Mouse (Mus musculus) gastrocnemius, postnatal 10 days (tissue): ENCODE measurements around the gene Npr1. TPM values are rescaled to one million over a fixed set of nuclear protein-coding genes. Genes with fewer than 3 reads are reported as not detected.

Experiments
- DNase-seq: peaks from one replicate; pipeline ENCODE4 v3.0.0; 2021; ENCODE audit warnings: mixed read lengths
- total RNA-seq, 2 experiments: library from RNA; stranded (reverse); gene quantifications; 2 replicates each; pipeline ENCODE4 v1.2.3; 2021

The Npr1 gene
- total RNA-seq, 2 experiments from 2014 or later: 18.7 to 21.4 TPM

GRCm38 (mm10) chr3:90475831-90476611 is 10.4 kb upstream of the Npr1 start, which contains the start of gene Ilf2:
Gene Ilf2, plus strand, starts transcription at chr3:90476126.
- peak; percentile 90 for DNase-seq

- no peak for DNase-seq
Observed at GRCm38 (mm10) chr3:90475151-90475830, 9.6 kb upstream of the Npr1 start.

- peak; percentile 26 for DNase-seq
Observed at GRCm38 (mm10) chr3:90472213-90472612, 6.5 kb upstream of the Npr1 start.

DNA sequence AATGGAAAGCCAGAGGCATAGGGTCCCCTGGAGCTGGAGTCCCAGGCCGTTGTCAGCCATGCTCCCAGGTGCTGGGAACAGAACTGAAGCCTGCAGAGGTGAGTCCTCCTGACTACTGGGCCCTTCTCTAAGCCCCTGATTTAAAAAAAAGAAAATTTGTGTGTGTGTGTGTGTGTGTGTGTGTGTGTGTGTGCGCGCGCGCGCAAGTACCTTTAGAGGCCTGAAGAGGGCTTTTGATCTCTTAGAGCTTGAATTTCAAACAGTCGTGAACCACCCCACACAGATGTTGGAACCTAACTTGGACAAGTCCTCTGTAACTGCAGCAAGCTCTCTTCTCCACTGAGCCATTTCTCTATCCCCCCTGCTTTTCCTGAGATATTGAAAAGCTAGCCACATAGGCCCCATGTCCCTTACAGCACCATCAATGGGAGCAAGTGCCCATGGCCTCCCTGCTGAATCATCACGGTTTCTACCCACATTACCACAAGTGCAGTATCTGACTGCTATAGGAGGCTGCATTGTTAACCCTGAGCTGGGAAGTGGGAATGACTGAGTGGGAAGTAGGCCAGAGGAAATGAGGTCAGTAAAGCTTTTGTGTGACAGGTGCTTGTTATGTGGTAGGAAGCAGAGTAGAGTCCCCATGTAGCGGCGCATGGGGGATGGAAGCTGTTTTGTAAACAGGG is 2.1 kb upstream of the Npr1 start:
- no peak for DNase-seq

- DNase-seq: peak; percentile 42
Observed at GRCm38 (mm10) chr3:90466311-90466766, 673 bp upstream of the Npr1 start.

GRCm38 (mm10) chr3:90465081-90465685 is 483 bp downstream of the Npr1 start:
- peak; percentile 49 for DNase-seq

- DNase-seq: peak; percentile 50
Observed at GRCm38 (mm10) chr3:90464552-90465080, 1.1 kb downstream of the Npr1 start.

DNA sequence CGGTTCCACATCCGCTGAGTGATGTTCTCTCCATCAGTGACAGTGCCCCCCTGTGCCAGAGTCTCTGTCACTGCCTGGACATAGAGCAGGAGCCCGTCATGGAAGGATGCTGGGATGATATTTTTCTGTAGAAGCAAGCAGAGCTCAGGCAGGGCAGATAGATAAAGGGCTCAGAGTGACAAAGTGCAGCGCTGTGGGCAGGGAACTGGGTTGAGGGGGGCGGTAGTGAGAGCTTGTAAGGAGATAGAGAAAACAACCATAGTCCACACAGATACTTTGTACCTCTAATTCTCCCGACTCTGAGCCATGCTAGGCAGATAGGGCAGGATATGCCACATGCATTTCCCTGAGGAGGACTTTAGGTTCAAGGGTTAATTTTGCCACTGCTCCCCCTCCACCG is 3.1 kb downstream of the Npr1 start:
- no peak for DNase-seq

- no peak for DNase-seq
Observed at GRCm38 (mm10) chr3:90461935-90462334, 3.7 kb downstream of the Npr1 start.

GRCm38 (mm10) chr3:90460315-90460714 is 5.4 kb downstream of the Npr1 start:
- no peak for DNase-seq

DNA sequence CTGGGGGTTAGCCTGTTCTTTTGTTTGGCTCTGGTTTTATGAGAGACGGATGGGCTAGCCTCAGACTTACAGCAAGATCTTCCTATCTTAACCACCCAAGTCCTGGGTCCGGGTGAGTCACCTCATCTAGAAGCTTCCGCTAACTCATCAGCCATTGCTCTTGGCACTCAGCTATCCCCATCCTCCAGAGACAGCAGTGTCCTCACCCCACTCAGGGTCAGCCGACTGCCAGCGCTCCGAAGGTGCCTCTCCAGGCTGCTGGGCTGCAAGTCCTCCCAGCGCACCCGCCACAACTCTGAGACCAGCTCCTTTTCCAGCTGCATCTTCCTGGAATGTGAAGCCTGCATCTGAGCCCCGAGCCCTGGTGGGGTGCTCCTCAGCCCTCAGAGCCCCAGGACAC is 5.9 kb downstream of the Npr1 start:
- DNase-seq: no peak

GRCm38 (mm10) chr3:90454931-90455330 is 10.7 kb downstream of the Npr1 start:
- DNase-seq: no peak

GRCm38 (mm10) chr3:90451396-90452095 is 14.1 kb downstream of the Npr1 start:
- no peak for DNase-seq

DNA sequence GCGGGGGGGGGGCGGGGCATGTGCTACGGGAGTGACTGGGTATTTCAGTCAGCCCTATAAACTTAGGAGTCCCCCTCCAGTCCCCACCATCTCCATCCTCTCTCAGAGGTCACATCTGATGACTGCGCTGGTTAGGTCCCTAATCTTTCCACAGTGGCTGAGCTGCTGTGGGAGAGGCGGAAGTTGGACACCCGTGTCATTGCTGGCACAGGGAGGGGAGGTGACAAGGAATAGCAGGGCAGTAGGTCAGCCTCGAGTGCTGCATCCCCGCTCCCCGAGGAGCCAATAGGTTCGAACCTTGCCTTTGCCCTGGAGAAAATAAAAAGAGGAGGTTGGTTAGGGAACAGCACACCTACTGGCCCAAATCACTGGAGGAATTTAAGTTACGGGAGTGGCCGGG is 14.8 kb downstream of the Npr1 start:
- no peak for DNase-seq

DNA sequence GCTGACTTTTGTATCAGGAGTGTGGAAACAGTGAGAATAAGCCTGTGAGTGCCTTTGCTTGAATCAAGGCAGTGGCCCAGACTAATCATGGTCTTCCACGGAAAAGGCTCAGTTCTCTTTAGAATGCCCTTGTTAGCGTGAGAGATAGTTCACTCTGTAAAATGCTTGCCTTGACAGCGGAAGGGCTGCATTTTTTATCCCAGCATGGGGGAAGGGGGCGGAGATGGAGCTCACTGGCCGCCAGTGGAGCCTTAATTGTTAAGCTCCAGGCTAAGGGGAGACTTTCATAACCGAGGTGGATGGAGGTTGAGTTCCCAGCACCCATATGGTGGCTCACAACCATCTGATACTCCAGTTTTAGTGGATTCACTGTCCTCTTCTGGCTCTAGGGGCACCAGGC is 17.0 kb downstream of the Npr1 start:
- no peak for DNase-seq

GRCm38 (mm10) chr3:90447123-90447494 is 18.6 kb downstream of the Npr1 start:
- no peak for DNase-seq

GRCm38 (mm10) chr3:90446389-90447122 is 19.1 kb downstream of the Npr1 start:
- peak; percentile 85 for DNase-seq

DNA sequence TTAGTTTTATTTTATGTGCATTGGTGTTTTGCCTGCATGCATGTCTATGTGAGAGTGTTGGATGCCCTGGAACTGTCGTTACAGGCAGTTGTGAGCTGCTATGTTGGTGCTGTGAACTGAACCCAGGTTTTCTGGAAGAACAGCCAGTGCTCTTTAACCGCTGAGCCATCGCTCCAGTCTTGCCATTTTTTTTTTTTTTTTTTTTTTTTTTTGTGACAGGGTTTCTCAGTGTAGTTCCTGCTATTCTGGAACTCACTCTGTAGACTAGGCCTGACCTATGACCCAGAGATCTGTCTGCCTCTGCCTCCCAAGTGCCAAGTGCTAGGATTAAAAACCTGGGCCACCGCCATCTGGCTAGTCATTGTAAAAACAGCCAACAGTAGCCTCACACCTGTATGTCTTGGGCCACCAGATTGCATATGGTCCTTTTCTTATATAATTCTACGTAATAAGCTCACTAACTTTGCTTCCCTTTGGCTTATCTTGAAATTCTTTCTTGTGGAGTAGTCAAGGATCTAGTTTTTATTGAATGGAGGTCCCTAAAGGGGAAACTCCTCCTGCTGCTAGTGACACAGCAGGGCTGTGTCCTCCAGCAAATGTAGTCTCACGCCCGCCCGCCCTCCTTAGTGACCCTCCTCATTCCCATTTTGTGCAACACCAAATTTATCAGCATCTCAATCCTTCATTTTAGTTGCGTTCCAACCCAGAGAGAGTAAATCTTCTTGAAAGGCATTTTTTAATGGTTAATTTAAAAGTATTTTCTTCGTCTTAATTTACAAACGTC is 20.1 kb downstream of the Npr1 start:
- peak; percentile 19 for DNase-seq

DNA sequence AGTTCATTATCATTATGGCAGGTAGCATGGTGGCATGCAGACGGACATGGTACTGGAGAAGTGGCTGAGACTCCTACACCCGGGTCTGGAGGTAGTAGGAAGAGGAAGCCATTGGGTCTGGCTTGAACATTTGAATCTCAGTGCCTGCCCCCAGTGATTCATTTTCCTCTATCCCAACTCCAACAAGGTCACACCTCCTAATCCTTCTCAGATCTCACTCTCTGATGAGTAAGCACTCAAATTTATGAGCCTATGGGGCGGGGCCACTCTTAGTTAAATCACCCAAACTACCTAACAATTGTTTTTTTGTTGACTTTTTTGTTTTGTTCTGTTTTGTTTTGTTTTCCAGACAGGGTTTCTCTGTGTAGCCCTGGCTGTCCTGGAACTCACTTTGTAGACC is 21.7 kb downstream of the Npr1 start:
- DNase-seq: no peak

DNA sequence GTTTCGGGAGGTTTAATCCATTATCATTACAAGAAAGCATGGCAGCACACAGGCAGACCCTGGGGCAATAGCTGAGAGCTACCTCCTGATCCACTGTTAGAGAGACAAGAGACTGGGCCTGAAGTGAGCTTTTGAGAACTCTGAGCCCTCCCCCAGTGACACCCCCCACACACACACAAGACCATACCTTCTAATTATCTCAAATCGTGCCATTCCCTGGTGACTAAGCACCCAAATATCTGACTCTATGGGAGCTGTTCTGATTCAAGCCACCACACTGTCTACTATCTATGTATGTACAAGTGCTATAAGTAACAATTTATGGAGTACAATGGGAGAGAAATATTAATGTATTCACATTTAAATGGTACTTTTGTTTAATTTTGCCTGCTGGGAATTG is 24.9 kb downstream of the Npr1 start:
- no peak for DNase-seq
